Mouse (Mus musculus) CH12.LX (cell line): ENCODE measurements around the gene Fgfr2.

Experiments used
- BHLHE40 ChIP-seq: IDR thresholded peaks from 2 replicates; pipeline ENCODE4 v1.6.1; 2011; ENCODE audit warnings: mild to moderate bottlenecking, low read depth, low read length, improper control_type of control experiment
- CTCF ChIP-seq, 2 experiments: IDR thresholded peaks in 1 of 2; conservative IDR thresholded peaks in 1 of 2; 2 replicates each; pipeline ENCODE4 v1.5.1; 2011 to 2012; ENCODE audit warnings: low read depth in 2 of 2, low read length in 2 of 2, improper control_type of control experiment in 1 of 2, inconsistent platforms in 1 of 2, mild to moderate bottlenecking in 1 of 2, moderate library complexity in 1 of 2
- EP300 ChIP-seq: IDR thresholded peaks from 2 replicates; pipeline ENCODE4 v1.6.1; 2011; ENCODE audit warnings: low read length, improper control_type of control experiment
- MAX ChIP-seq: IDR thresholded peaks from 2 replicates; pipeline ENCODE4 v1.6.1; 2011; ENCODE audit warnings: low read length, improper control_type of control experiment
- MYC ChIP-seq: IDR thresholded peaks from 2 replicates; pipeline ENCODE4 v1.6.1; 2011; ENCODE audit warnings: low read depth, mild to moderate bottlenecking, improper control_type of control experiment, low read length
- RCOR1 ChIP-seq: conservative IDR thresholded peaks from 2 replicates; pipeline ENCODE4 v1.6.1; 2012; ENCODE audit warnings: low read depth, mild to moderate bottlenecking, inconsistent platforms, low read length, improper control_type of control experiment
- USF2 ChIP-seq: conservative IDR thresholded peaks from 2 replicates; pipeline ENCODE4 v1.6.1; 2011; ENCODE audit warnings: low read depth, low read length, improper control_type of control experiment
- ZC3H11A ChIP-seq: IDR thresholded peaks from 2 replicates; pipeline ENCODE4 v1.6.1; 2012; ENCODE audit warnings: low read depth, mild to moderate bottlenecking, inconsistent platforms, low read length, improper control_type of control experiment

- TF ChIP-seq CTCF (conservative IDR thresholded peaks at IDR 0.05 in 1 of 2, IDR thresholded peaks at IDR 0.05 in 1 of 2; ENCODE audit: low read depth in 2 of 2, low read length in 2 of 2), result no peak
- no peak for TF ChIP-seq MYC
- TF ChIP-seq BHLHE40, result no peak
- TF ChIP-seq ZC3H11A, result no peak
- no peak for TF ChIP-seq MAX
- no peak for TF ChIP-seq USF2
- no peak for TF ChIP-seq RCOR1
- no peak for TF ChIP-seq EP300
These were observed 2306.9 kb downstream of the Fgfr2 start for GRCm38 (mm10) chr7:130816243-130816642.
